Mouse (Mus musculus) embryonic fibroblast, embryonic 13.5 days (primary cell): ENCODE results near the gene Abhd14a. TPM values are rescaled to one million over a fixed set of nuclear protein-coding genes. Genes with fewer than 3 reads are reported as not detected.
A peak's percentile ranks its signal among the peaks of the same experiment; 100 is the strongest.

Source experiments
- H3K27ac ChIP-seq: 2 replicates; pipeline ENCODE4 v1.5.1; 2012; ENCODE audit warnings: low read length, control low read depth, inconsistent platforms; ENCODE audit not compliant: insufficient read depth
- H3K4me1 ChIP-seq: 2 replicates; pipeline ENCODE4 v1.6.1; 2011; ENCODE audit warnings: low read length; ENCODE audit not compliant: control insufficient read depth, insufficient read depth
- H3K4me3 ChIP-seq: 2 replicates; pipeline ENCODE4 v1.5.1; 2011; ENCODE audit warnings: mild to moderate bottlenecking, control low read depth, low read length; ENCODE audit not compliant: insufficient read depth
- CTCF ChIP-seq: IDR thresholded peaks from 2 replicates; pipeline ENCODE4 v1.5.1; 2011; ENCODE audit warnings: mild to moderate bottlenecking, control low read depth, low read length, moderate library complexity, borderline replicate concordance; ENCODE audit not compliant: insufficient read depth
- POLR2A ChIP-seq: IDR thresholded peaks from 2 replicates; pipeline ENCODE4 v1.6.1; 2011; ENCODE audit warnings: low read depth, mild to moderate bottlenecking, control low read depth, low read length, moderate library complexity
- polyA plus RNA-seq: library from polyadenylated mRNA; stranded (reverse); fragments of >200 nt; gene quantifications from 2 replicates; pipeline ENCODE4 v1.2.4, GENCODE M21; 2011; ENCODE audit warnings: low read depth; ENCODE audit not compliant: missing spikeins, insufficient read length

Gene Abhd14a
- polyA plus RNA-seq, 1 experiment, result 29.7 TPM

GRCm38 (mm10) chr9:106442680-106443079 is 4.8 kb downstream of the Abhd14a start:
- Histone ChIP-seq H3K4me1 (no peaks in the 10 kb centered on the region), H3K4me3 (no peak overlapping the region), H3K27ac (no peak overlapping the region)
- TF ChIP-seq POLR2A (no peak), CTCF (peak; percentile 5; the same call in 1 of the 2 replicates)

- H3K27ac ChIP-seq, result no peak overlapping the region
- TF ChIP-seq POLR2A, result no peak
- no peak for TF ChIP-seq CTCF
- 0 out of 2 replicates have a peak, but pooled peaks cover 5% of the 10 kb centered on the region for H3K4me1 ChIP-seq
- no peak overlapping the region for H3K4me3 ChIP-seq
These were observed 10.9 kb downstream of the Abhd14a start for GRCm38 (mm10) chr9:106436566-106436965.

- Histone ChIP-seq H3K4me1 (0 out of 2 replicates have a peak, but pooled peaks cover 5% of the 10 kb centered on the region), H3K4me3 (no peak overlapping the region), H3K27ac (no peak overlapping the region)
- TF ChIP-seq POLR2A (peak; percentile 41; the same call in 1 of the 2 replicates), CTCF (no peak)
These were observed 14.1 kb downstream of the Abhd14a start for GRCm38 (mm10) chr9:106433389-106433788.

GRCm38 (mm10) chr9:106430015-106430264 is 17.5 kb downstream of the Abhd14a start:
- Histone ChIP-seq H3K27ac (peak overlapping the region; percentile 72), H3K4me1 (no peaks in the 10 kb centered on the region), H3K4me3 (peak overlapping the region; percentile 83)
- no peak for TF ChIP-seq POLR2A
- no peak for TF ChIP-seq CTCF

- peak within 1 kb of the TSS; percentile 83 for H3K4me3 ChIP-seq
- H3K4me1 ChIP-seq, result no peaks in the 10 kb centered on the region
- TF ChIP-seq POLR2A (peak; percentile 76), CTCF (no peak)
- H3K27ac ChIP-seq, result peak within 1 kb of the TSS; percentile 83
These were observed 18.1 kb downstream of the Abhd14a start, which contains the start of gene Rpl29 for GRCm38 (mm10) chr9:106429221-106430014. Rpl29 (plus strand) TSS chr9:106429454.

- Histone ChIP-seq H3K27ac (peak overlapping the region; percentile 83), H3K4me1 (no peaks in the 10 kb centered on the region), H3K4me3 (peak overlapping the region; percentile 56)
- TF ChIP-seq CTCF (no peak), POLR2A (no peak)
These were observed 18.7 kb downstream of the Abhd14a start for GRCm38 (mm10) chr9:106428719-106429220.

GRCm38 (mm10) chr9:106421865-106422160 is 25.7 kb downstream of the Abhd14a start:
- Histone ChIP-seq H3K4me3 (no peak overlapping the region), H3K4me1 (peaks cover 14% of the 10 kb centered on the region), H3K27ac (no peak overlapping the region)
- TF ChIP-seq CTCF (peak; percentile 87; the same call in 1 of the 2 replicates), POLR2A (no peak)

GRCm38 (mm10) chr9:106421033-106421864 is 26.2 kb downstream of the Abhd14a start:
- Histone ChIP-seq H3K27ac (no peak overlapping the region), H3K4me1 (peaks cover 14% of the 10 kb centered on the region), H3K4me3 (no peak overlapping the region)
- TF ChIP-seq CTCF (no peak), POLR2A (no peak)

GRCm38 (mm10) chr9:106420608-106421007 is 26.9 kb downstream of the Abhd14a start:
- Histone ChIP-seq H3K4me3 (no peak overlapping the region), H3K4me1 (peaks cover 14% of the 10 kb centered on the region), H3K27ac (no peak overlapping the region)
- no peak for TF ChIP-seq POLR2A
- no peak for TF ChIP-seq CTCF
